8 mouse cellular contexts compared by ENCODE assay signal in the genomic region with DNA sequence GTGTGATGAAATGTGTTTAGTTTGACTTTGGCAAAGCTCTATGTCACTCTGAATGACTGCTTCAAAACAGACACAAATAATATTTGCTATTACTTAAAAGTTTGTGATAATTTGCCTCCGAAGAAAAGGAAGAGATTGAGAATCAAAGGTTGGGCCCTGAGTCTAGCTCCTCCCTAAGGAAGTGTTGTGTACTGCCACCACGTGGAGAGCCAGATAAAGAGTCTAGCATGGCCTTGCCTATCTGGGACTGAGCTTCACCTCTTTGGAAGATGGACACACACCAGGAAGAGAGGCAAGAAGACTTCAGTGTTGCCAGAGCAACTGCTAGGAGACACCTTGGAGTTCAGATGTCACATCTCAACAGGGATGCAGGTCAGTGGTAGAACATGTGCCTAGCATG.
DNase-seq lines count a peak whose midpoint lies in the region; ATAC-seq lines count a peak whose summit lies in the region.

No protein-coding gene starts in this region.

- DNase-seq in heart, adult 18-20 months: peak; percentile 66 to 77
- peak; percentile 16 to 17 for DNase-seq in urinary bladder, adult 18-20 months (ENCODE audit: low spot score in 2 of 2)
- no peak for DNase-seq in urinary bladder, adult 2 months (ENCODE audit: low spot score)
- DNase-seq in cerebellum, postnatal 36 days: peak; percentile 50 to 61
- DNase-seq in c-Kit-positive CD71-positive TER-119-positive erythroid progenitor cells, embryonic 14.5 days (ENCODE audit: low spot score): no peak

- no peak for ATAC-seq in heart, embryonic 11.5 days (replicated peaks; ENCODE audit: insufficient number of reproducible peaks, low FRiP score, low TSS enrichment)
- ATAC-seq in hematopoietic stem cell, adult 5-6 weeks (replicated peaks in 1 of 2; ENCODE audit: insufficient read depth in 1 of 2, low FRiP score in 2 of 2, low TSS enrichment in 1 of 2, low read depth in 1 of 2, poor library complexity in 2 of 2, severe bottlenecking in 2 of 2): peak; percentile 76 to 82
- ATAC-seq in megakaryocyte-erythroid progenitor cell, adult 5-6 weeks (replicated peaks; ENCODE audit: low FRiP score, low TSS enrichment, poor library complexity, severe bottlenecking): peak; percentile 87

- H3K9ac ChIP-seq in heart, embryonic 11.5 days (ENCODE audit: low read depth, low read length): no peak overlapping the region

- H3K36me3 ChIP-seq in heart, embryonic 11.5 days (ENCODE audit: control insufficient read depth, insufficient read depth, low read length): no peaks in the 10 kb centered on the region

- no peaks in the 10 kb centered on the region for H3K27me3 ChIP-seq in heart, embryonic 11.5 days (ENCODE audit: control insufficient read depth, insufficient read depth, low read length)

- H3K4me1 ChIP-seq in heart, embryonic 11.5 days (ENCODE audit: control insufficient read depth, insufficient read depth, low read length): no peaks in the 10 kb centered on the region

- no peak overlapping the region for H3K27ac ChIP-seq in heart, embryonic 11.5 days (ENCODE audit: low read depth, low read length)

- no peak overlapping the region for H3K4me3 ChIP-seq in heart, embryonic 11.5 days (ENCODE audit: low read depth, low read length)

- WGBS in heart, embryonic 11.5 days (ENCODE audit: insufficient replicate concordance): 35% methylated on average over 2 of the region's 2 CpGs

- no peaks in the 10 kb centered on the region for H3K9me3 ChIP-seq in heart, embryonic 11.5 days (replicated peaks; ENCODE audit: control insufficient read depth, low read length)

- no peak overlapping the region for H3K4me2 ChIP-seq in heart, embryonic 11.5 days

Comparison
In these comparisons a context has a peak if more than half of its experiments do, and no peak if none do; other contexts are left out.
1. DNase-seq: peak in heart, adult 18-20 months (2 of 2), urinary bladder, adult 18-20 months (2 of 2) and cerebellum, postnatal 36 days (2 of 2); none in urinary bladder, adult 2 months (single experiment) and c-Kit-positive CD71-positive TER-119-positive erythroid progenitor cells, embryonic 14.5 days (single experiment).